Mouse (Mus musculus): ENCODE data around the gene Mfsd6l.

GRCm38 (mm10) chr11:68544554-68544953 lies 11.4 kb upstream of the Mfsd6l start:
- no peak for TF ChIP-seq CTCF (IDR thresholded peaks at IDR 0.05; ENCODE audit: insufficient read depth, low read depth, low read length)
- no peak for TF ChIP-seq POLR2A (IDR thresholded peaks at IDR 0.05; ENCODE audit: insufficient read depth, low read depth, low read length)
